Mouse (Mus musculus) spleen, adult 2 months (tissue): ENCODE data around the gene Snx15.

Experiments used
- CTCF ChIP-seq: fragments of 200-500 bp; IDR thresholded peaks from 2 replicates; pipeline ENCODE4 v1.5.1; 2011; ENCODE audit warnings: mild to moderate bottlenecking, inconsistent platforms; ENCODE audit not compliant: insufficient read depth, insufficient read length, insufficient replicate concordance; ENCODE audit errors: extremely low read depth
- POLR2A ChIP-seq: fragments of 200-500 bp; IDR thresholded peaks from 2 replicates; pipeline ENCODE4 v1.6.1; 2011; ENCODE audit warnings: low read depth, low read length, inconsistent platforms

GRCm38 (mm10) chr19:6140374-6140677 is 12.2 kb upstream of the Snx15 start:
- TF ChIP-seq POLR2A: no peak
- TF ChIP-seq CTCF: no peak
